Mouse (Mus musculus): ENCODE results near the gene Lpp. TPM values are rescaled to one million over a fixed set of nuclear protein-coding genes. Genes with fewer than 3 reads are reported as not detected.

The Lpp gene
- total and polyA plus RNA-seq, 3 experiments, result 0.64 to 1.2 (median 0.68) TPM

DNA sequence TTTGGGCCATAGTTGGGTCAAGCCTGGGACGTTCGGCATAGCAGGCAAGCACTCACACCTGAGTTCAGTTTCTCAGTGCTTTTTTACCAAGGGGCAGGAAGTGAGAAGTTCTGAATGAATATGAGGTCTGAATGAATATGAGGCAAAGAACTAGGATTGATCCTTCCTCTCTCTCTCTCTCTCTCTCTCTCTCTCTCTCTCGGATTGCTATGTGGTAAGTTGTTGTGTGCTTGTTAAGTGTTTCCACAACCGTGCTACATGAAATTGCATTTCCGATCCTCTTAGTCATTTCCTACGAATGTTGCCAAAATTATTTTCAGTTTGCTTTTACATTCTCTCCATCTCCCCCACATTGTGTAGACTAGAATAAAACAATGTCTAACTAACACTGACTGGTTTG is 517.0 kb downstream of the Lpp start:
- dilution Hi-C loops (cut with MboI; ENCODE audit: extremely low pct_ligation_motif_present, extremely low pct_unique_long_range_greater_than_20kb, low sequenced_read_pairs), result no loop called here
- DNase-seq (ENCODE audit: extremely low read depth), result peak; percentile 20
- peak; percentile 2; the same call in 1 of the 2 replicates for TF ChIP-seq ETS1 (conservative IDR thresholded peaks at IDR 0.05; ENCODE audit: low read depth, low read length)
- peak; percentile 32; the same call in 1 of the 2 replicates for TF ChIP-seq IRF4 (IDR thresholded peaks at IDR 0.05; ENCODE audit: low read depth, low read length)
- TF ChIP-seq CHD1 (IDR thresholded peaks at IDR 0.05; ENCODE audit: low read depth, low read length), result no peak

DNA sequence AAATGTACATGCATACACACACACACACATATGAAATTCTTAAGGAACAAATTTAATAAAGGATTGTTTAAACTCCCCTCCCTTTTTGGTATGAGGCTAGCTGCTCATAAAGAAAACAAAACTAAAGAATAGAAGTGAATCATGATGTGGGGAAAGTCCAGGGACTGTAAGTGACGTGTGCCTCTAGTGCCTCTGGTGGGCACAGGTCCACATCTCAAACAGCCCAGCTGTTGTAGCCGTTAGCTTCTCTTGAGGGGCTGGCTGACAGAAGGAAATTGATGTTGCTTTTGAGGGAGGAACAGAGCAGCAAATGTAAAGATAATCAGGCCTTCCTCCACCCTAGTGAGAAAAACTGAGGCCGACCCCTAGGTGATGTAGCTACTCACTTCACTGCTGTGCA is 517.5 kb downstream of the Lpp start:
- DNase-seq (ENCODE audit: extremely low read depth), result peak; percentile 69
- dilution Hi-C loops (cut with MboI; ENCODE audit: extremely low pct_ligation_motif_present, extremely low pct_unique_long_range_greater_than_20kb, low sequenced_read_pairs), result no loop called here
- Histone ChIP-seq H3K36me3 (replicated peaks in 1 of 2; ENCODE audit: control insufficient read depth in 1 of 2, insufficient read depth in 1 of 2, low read length in 1 of 2) (no peaks in the 10 kb centered on the region), H3K9me3 (replicated peaks; ENCODE audit: low read length) (no peaks in the 10 kb centered on the region), H3K4me2 (ENCODE audit: insufficient read depth, low read depth, poor library complexity, severe bottlenecking) (no peak overlapping the region), H3K79me2 (replicated peaks; ENCODE audit: control insufficient read depth, extremely low read depth, insufficient read depth, poor library complexity, severe bottlenecking) (no peaks in the 10 kb centered on the region), H3K4me3 (replicated peaks in 1 of 3; ENCODE audit: low read depth in 2 of 3, low read length in 2 of 3, poor library complexity in 1 of 3) (no peak overlapping the region), H3K9ac (ENCODE audit: insufficient read depth, low read depth) (no peak overlapping the region), H3K27ac (ENCODE audit: insufficient read depth, low read depth) (no peak overlapping the region), H3K27me3 (replicated peaks) (no peaks in the 10 kb centered on the region), H3K4me1 (ENCODE audit: control insufficient read depth in 1 of 2, insufficient read depth in 2 of 2) (peaks cover 5 to 25% of the 10 kb centered on the region in 2 experiments; a peak in 3 of 4 replicates)
- TF ChIP-seq JUND (conservative IDR thresholded peaks at IDR 0.05; ENCODE audit: low read depth, low read length) (no peak; the same call in 1 of the 2 replicates), IRF4 (IDR thresholded peaks at IDR 0.05; ENCODE audit: low read depth, low read length) (peak; percentile 35; the same call in 1 of the 2 replicates), USF2 (conservative IDR thresholded peaks at IDR 0.05; ENCODE audit: low read depth, low read length) (no peak), SIN3A (IDR thresholded peaks at IDR 0.05; ENCODE audit: low read length) (0 out of 2 replicates have a peak, but pooled peaks have one; percentile 42), ZNF384 (IDR thresholded peaks at IDR 0.05; ENCODE audit: low read depth, low read length) (no peak), MYC (IDR thresholded peaks at IDR 0.05; ENCODE audit: low read depth, low read length) (no peak), POLR2AphosphoS2 (IDR thresholded peaks at IDR 0.05; ENCODE audit: low read depth, low read length) (no peak), KAT2A (IDR thresholded peaks at IDR 0.05; ENCODE audit: insufficient replicate concordance, low read length) (0 out of 2 replicates have a peak, but pooled peaks have one; percentile 7), USF1 (IDR thresholded peaks at IDR 0.05; ENCODE audit: low read depth, low read length) (no peak), MAZ (IDR thresholded peaks at IDR 0.05; ENCODE audit: low read depth, low read length) (0 out of 2 replicates have a peak, but pooled peaks have one; percentile 42), CTCF (conservative IDR thresholded peaks at IDR 0.05 in 1 of 2, IDR thresholded peaks at IDR 0.05 in 1 of 2; ENCODE audit: low read depth in 2 of 2, low read length in 2 of 2) (peak in 1 of 2 experiments; percentile 67; a peak in 2 of 4 replicates), RAD21 (IDR thresholded peaks at IDR 0.05; ENCODE audit: low read depth, low read length) (peak; percentile 74), PAX5 (IDR thresholded peaks at IDR 0.05; ENCODE audit: low read length) (no peak), SMC3 (IDR thresholded peaks at IDR 0.05; ENCODE audit: low read depth, low read length) (peak; percentile 54), GABPA (IDR thresholded peaks at IDR 0.05; ENCODE audit: insufficient replicate concordance, low read depth, low read length) (no peak), EP300 (IDR thresholded peaks at IDR 0.05; ENCODE audit: low read length) (no peak), TCF12 (IDR thresholded peaks at IDR 0.05; ENCODE audit: low read depth, low read length) (peak; percentile 7; the same call in 1 of the 2 replicates), MEF2A (IDR thresholded peaks at IDR 0.05; ENCODE audit: borderline replicate concordance, low read depth, low read length) (peak; percentile 38; the same call in 1 of the 2 replicates), CHD2 (IDR thresholded peaks at IDR 0.05; ENCODE audit: low read length) (no peak), ETS1 (conservative IDR thresholded peaks at IDR 0.05; ENCODE audit: low read depth, low read length) (peak; percentile 7), E2F4 (IDR thresholded peaks at IDR 0.05; ENCODE audit: insufficient replicate concordance, low read depth, low read length) (no peak), NELFE (IDR thresholded peaks at IDR 0.05; ENCODE audit: low read depth, low read length) (no peak), BHLHE40 (IDR thresholded peaks at IDR 0.05; ENCODE audit: low read depth, low read length) (peak; percentile 2; the same call in 1 of the 2 replicates), ELF1 (IDR thresholded peaks at IDR 0.05; ENCODE audit: low read depth, low read length) (no peak), JUN (IDR thresholded peaks at IDR 0.05; ENCODE audit: insufficient read depth, low read depth, low read length) (no peak), ZKSCAN1 (IDR thresholded peaks at IDR 0.05; ENCODE audit: borderline replicate concordance, low read depth, low read length) (no peak)
- in situ Hi-C loops (cut with MboI; ENCODE audit: low pct_ligation_motif_present, low pct_unique_long_range_greater_than_20kb, low sequenced_read_pairs), result loop anchor here (25.0 kb wide), 1 partner anchor 351 kb away; no protein-coding TSS in a partner anchor

More for the DNA sequence above, 517.0 kb downstream of the Lpp start:
- Histone ChIP-seq H3K27me3 (replicated peaks) (no peaks in the 10 kb centered on the region), H3K9me3 (replicated peaks; ENCODE audit: low read length) (no peaks in the 10 kb centered on the region), H3K4me3 (replicated peaks in 1 of 3; ENCODE audit: low read depth in 2 of 3, low read length in 2 of 3, poor library complexity in 1 of 3) (peak overlapping the region in 1 of 3 experiments; percentile 18), H3K9ac (ENCODE audit: insufficient read depth, low read depth) (no peak overlapping the region), H3K36me3 (replicated peaks in 1 of 2; ENCODE audit: control insufficient read depth in 1 of 2, insufficient read depth in 1 of 2, low read length in 1 of 2) (no peaks in the 10 kb centered on the region), H3K4me2 (ENCODE audit: insufficient read depth, low read depth, poor library complexity, severe bottlenecking) (peak overlapping the region; percentile 89), H3K27ac (ENCODE audit: insufficient read depth, low read depth) (no peak overlapping the region), H3K79me2 (replicated peaks; ENCODE audit: control insufficient read depth, extremely low read depth, insufficient read depth, poor library complexity, severe bottlenecking) (no peaks in the 10 kb centered on the region), H3K4me1 (ENCODE audit: control insufficient read depth in 1 of 2, insufficient read depth in 2 of 2) (peaks cover 5 to 25% of the 10 kb centered on the region in 2 experiments; a peak in 3 of 4 replicates)
- in situ Hi-C loops (cut with MboI; ENCODE audit: low pct_ligation_motif_present, low pct_unique_long_range_greater_than_20kb, low sequenced_read_pairs), result loop anchor here (25.0 kb wide), 1 partner anchor 352 kb away; no protein-coding TSS in a partner anchor

Data from CH12.LX (cell line).